8 mouse cellular contexts compared by ENCODE assay signal in genomic region chr3:93521462-93522057, GRCm38 (mm10). TPM values are rescaled to one million over a fixed set of nuclear protein-coding genes. Genes with fewer than 3 reads are reported as not detected.
A peak's percentile ranks its signal among the peaks of the same experiment; 100 is the strongest.
DNase-seq lines count a peak whose midpoint lies in the region; ATAC-seq and TF ChIP-seq lines count a peak whose summit lies in the region.

No protein-coding gene starts in this region.

- no peaks in the 10 kb centered on the region for H3K9me3 ChIP-seq in lung, postnatal 0 days (ENCODE audit: low read length)
- H3K9me3 ChIP-seq in limb, embryonic 13.5 days, result no peaks in the 10 kb centered on the region
- H3K9me3 ChIP-seq in stomach, embryonic 14.5 days (ENCODE audit: control insufficient read depth, low read depth, low read length), result no peaks in the 10 kb centered on the region

- peaks cover 9% of the 10 kb centered on the region for H3K4me1 ChIP-seq in lung, postnatal 0 days (ENCODE audit: insufficient read depth, low read depth, low read length)
- H3K4me1 ChIP-seq in embryonic fibroblast, embryonic 13.5 days (ENCODE audit: control insufficient read depth, insufficient read depth, low read length), result peaks cover 17% of the 10 kb centered on the region
- H3K4me1 ChIP-seq in limb, embryonic 13.5 days, result peaks cover 9% of the 10 kb centered on the region
- H3K4me1 ChIP-seq in stomach, embryonic 14.5 days (ENCODE audit: control insufficient read depth, insufficient read depth, low read length), result peaks cover 9% of the 10 kb centered on the region; the same call in 1 of the 2 replicates

- peak; percentile 13 for DNase-seq in lung, postnatal 0 days (ENCODE audit: low spot score)
- no peak for DNase-seq in lung, postnatal 4 days
- DNase-seq in spleen, postnatal 36 days (ENCODE audit: low spot score in 2 of 2), result no peak
- no peak for DNase-seq in gastrocnemius, adult 8-10 months (ENCODE audit: low spot score in 2 of 2)
- DNase-seq in right cerebral cortex, postnatal 4 days, result no peak

- WGBS in lung, postnatal 0 days, result 71% methylated on average over 8 of the region's 8 CpGs
- WGBS in limb, embryonic 13.5 days, result 88% methylated on average over 8 of the region's 8 CpGs
- WGBS in stomach, embryonic 14.5 days, result 84% methylated on average over 8 of the region's 8 CpGs

- TF ChIP-seq EP300 in lung, postnatal 0 days (IDR thresholded peaks at IDR 0.05), result no peak

- TF ChIP-seq CTCF in lung, postnatal 0 days (IDR thresholded peaks at IDR 0.05), result no peak
- TF ChIP-seq CTCF in embryonic fibroblast, embryonic 13.5 days (IDR thresholded peaks at IDR 0.05; ENCODE audit: borderline replicate concordance, insufficient read depth, low read length), result no peak

- no peak for ATAC-seq in lung, postnatal 0 days
- no peak for ATAC-seq in limb, embryonic 13.5 days (ENCODE audit: low FRiP score, low read depth)
- ATAC-seq in stomach, embryonic 14.5 days (ENCODE audit: insufficient number of reproducible peaks, insufficient read depth, low FRiP score, low read depth), result no peak

- H3K9ac ChIP-seq in lung, postnatal 0 days (replicated peaks; ENCODE audit: low read depth), result peak overlapping the region; percentile 75; the same call in 1 of the 2 replicates
- peak overlapping the region; percentile 84; the same call in 1 of the 2 replicates for H3K9ac ChIP-seq in limb, embryonic 13.5 days
- 0 out of 2 replicates have a peak overlapping the region, but pooled peaks have one; percentile 73 for H3K9ac ChIP-seq in stomach, embryonic 14.5 days (replicated peaks; ENCODE audit: low read depth, low read length)

- H3K36me3 ChIP-seq in lung, postnatal 0 days (ENCODE audit: insufficient read depth, low read length), result peaks cover 8% of the 10 kb centered on the region; the same call in 1 of the 2 replicates
- H3K36me3 ChIP-seq in limb, embryonic 13.5 days, result peaks cover 25% of the 10 kb centered on the region
- peaks cover 6% of the 10 kb centered on the region for H3K36me3 ChIP-seq in stomach, embryonic 14.5 days (ENCODE audit: control insufficient read depth, insufficient read depth, low read length)

- H3K4me3 ChIP-seq in lung, postnatal 0 days (ENCODE audit: low read depth, low read length), result peak overlapping the region; percentile 73
- peak overlapping the region; percentile 89 for H3K4me3 ChIP-seq in embryonic fibroblast, embryonic 13.5 days (ENCODE audit: insufficient read depth, low read length)
- H3K4me3 ChIP-seq in limb, embryonic 13.5 days, result peak overlapping the region; percentile 73
- H3K4me3 ChIP-seq in stomach, embryonic 14.5 days (ENCODE audit: low read depth, low read length), result peak overlapping the region; percentile 64

- peak; percentile 46 for TF ChIP-seq POLR2A in embryonic fibroblast, embryonic 13.5 days (IDR thresholded peaks at IDR 0.05; ENCODE audit: low read depth, low read length)

- H3K4me2 ChIP-seq in lung, postnatal 0 days (replicated peaks; ENCODE audit: low read depth, low read length), result peak overlapping the region; percentile 64
- H3K4me2 ChIP-seq in limb, embryonic 13.5 days (replicated peaks), result peak overlapping the region; percentile 67
- peak overlapping the region; percentile 52 for H3K4me2 ChIP-seq in stomach, embryonic 14.5 days (replicated peaks; ENCODE audit: low read depth, low read length)

- peak overlapping the region; percentile 95; the same call in 1 of the 2 replicates for H3K27ac ChIP-seq in lung, postnatal 0 days (ENCODE audit: low read length)
- H3K27ac ChIP-seq in embryonic fibroblast, embryonic 13.5 days (ENCODE audit: insufficient read depth, low read length), result peak overlapping the region; percentile 100
- peak overlapping the region; percentile 94; the same call in 1 of the 2 replicates for H3K27ac ChIP-seq in limb, embryonic 13.5 days
- H3K27ac ChIP-seq in stomach, embryonic 14.5 days (ENCODE audit: low read length), result no peak overlapping the region

- H3K27me3 ChIP-seq in lung, postnatal 0 days (replicated peaks; ENCODE audit: insufficient read depth, low read length), result no peaks in the 10 kb centered on the region
- no peaks in the 10 kb centered on the region for H3K27me3 ChIP-seq in limb, embryonic 13.5 days
- no peaks in the 10 kb centered on the region for H3K27me3 ChIP-seq in stomach, embryonic 14.5 days (ENCODE audit: control insufficient read depth, insufficient read depth, low read length)

RNA-seq across cellular contexts. Expression of gene S100a11, which starts 1.3 kb away (rescaled TPM):
- polyA plus RNA-seq in lung, postnatal 0 days (2015; fragmentation: Nextera tagmentation; extraction: Ambion mirVana), result 2,427 and 2,513 TPM in 2 replicates
- 1,573 and 1,846 TPM in 2 replicates for polyA plus RNA-seq in embryonic fibroblast, embryonic 13.5 days (2011; ENCODE audit: insufficient read length, low read depth, missing spikeins)
- 1,099 and 1,131 TPM in 2 replicates for polyA plus RNA-seq in limb, embryonic 13.5 days (2015; fragmentation: Nextera tagmentation; extraction: Ambion mirVana)
- 1,750 and 1,785 TPM in 2 replicates for polyA plus RNA-seq in stomach, embryonic 14.5 days (2014; fragmentation: Nextera tagmentation; extraction: Ambion mirVana)
- 10 to 100 TPM; 14.8 to 39.6 (median 19.8) TPM for total RNA-seq in gastrocnemius, adult 8-10 months (2022)

RNA-seq across cellular contexts. Expression of gene S100a10, which starts 33.3 kb away (rescaled TPM):
- polyA plus RNA-seq in lung, postnatal 0 days (2015; fragmentation: Nextera tagmentation; extraction: Ambion mirVana), result 395 and 447 TPM in 2 replicates
- 373 and 491 TPM in 2 replicates for polyA plus RNA-seq in embryonic fibroblast, embryonic 13.5 days (2011; ENCODE audit: insufficient read length, low read depth, missing spikeins)
- polyA plus RNA-seq in limb, embryonic 13.5 days (2015; fragmentation: Nextera tagmentation; extraction: Ambion mirVana), result 345 and 367 TPM in 2 replicates
- polyA plus RNA-seq in stomach, embryonic 14.5 days (2014; fragmentation: Nextera tagmentation; extraction: Ambion mirVana), result 430 TPM in 2 replicates
- 10 to 100 TPM; 16.5 to 34.3 (median 26.9) TPM for total RNA-seq in gastrocnemius, adult 8-10 months (2022)

RNA-seq across cellular contexts. Expression of gene Tchhl1, which starts 53.0 kb away (rescaled TPM):
- polyA plus RNA-seq in lung, postnatal 0 days (2015; fragmentation: Nextera tagmentation; extraction: Ambion mirVana), result not detected in 2 replicates
- not detected in 2 replicates for polyA plus RNA-seq in embryonic fibroblast, embryonic 13.5 days (2011; ENCODE audit: insufficient read length, low read depth, missing spikeins)
- not detected in 2 replicates for polyA plus RNA-seq in limb, embryonic 13.5 days (2015; fragmentation: Nextera tagmentation; extraction: Ambion mirVana)
- polyA plus RNA-seq in stomach, embryonic 14.5 days (2014; fragmentation: Nextera tagmentation; extraction: Ambion mirVana), result not detected in 2 replicates
- not detected for total RNA-seq in gastrocnemius, adult 8-10 months (2022)
